Mouse (Mus musculus): ENCODE measurements at regions not wholly inside any gene's neighbourhood (a gene's known extent, or its start where the extent isn't known, plus 50 kb on each side); places are given as distances from the start of the nearest gene placed in this dataset.
A peak's percentile ranks its signal among the peaks of the same experiment; 100 is the strongest.

- Histone ChIP-seq H3K4me3 (replicated peaks; ENCODE audit: low read length) (no peak overlapping the region), H3K27ac (ENCODE audit: low read length) (no peak overlapping the region), H3K9ac (replicated peaks; ENCODE audit: low read depth, low read length) (no peak overlapping the region), H3K27me3 (replicated peaks; ENCODE audit: control insufficient read depth, insufficient read depth, low read length) (no peaks in the 10 kb centered on the region), H3K9me3 (ENCODE audit: control insufficient read depth, low read length) (no peaks in the 10 kb centered on the region), H3K4me2 (ENCODE audit: low read length) (no peak overlapping the region), H3K36me3 (ENCODE audit: control insufficient read depth, insufficient read depth) (no peaks in the 10 kb centered on the region), H3K4me1 (replicated peaks; ENCODE audit: control insufficient read depth, insufficient read depth, low read length) (peaks cover 4% of the 10 kb centered on the region; the same call in 1 of the 2 replicates)
- ATAC-seq, result no peak
These were observed 370.3 kb upstream of the BC052040 start for GRCm38 (mm10) chr2:115211191-115211590.

DNA sequence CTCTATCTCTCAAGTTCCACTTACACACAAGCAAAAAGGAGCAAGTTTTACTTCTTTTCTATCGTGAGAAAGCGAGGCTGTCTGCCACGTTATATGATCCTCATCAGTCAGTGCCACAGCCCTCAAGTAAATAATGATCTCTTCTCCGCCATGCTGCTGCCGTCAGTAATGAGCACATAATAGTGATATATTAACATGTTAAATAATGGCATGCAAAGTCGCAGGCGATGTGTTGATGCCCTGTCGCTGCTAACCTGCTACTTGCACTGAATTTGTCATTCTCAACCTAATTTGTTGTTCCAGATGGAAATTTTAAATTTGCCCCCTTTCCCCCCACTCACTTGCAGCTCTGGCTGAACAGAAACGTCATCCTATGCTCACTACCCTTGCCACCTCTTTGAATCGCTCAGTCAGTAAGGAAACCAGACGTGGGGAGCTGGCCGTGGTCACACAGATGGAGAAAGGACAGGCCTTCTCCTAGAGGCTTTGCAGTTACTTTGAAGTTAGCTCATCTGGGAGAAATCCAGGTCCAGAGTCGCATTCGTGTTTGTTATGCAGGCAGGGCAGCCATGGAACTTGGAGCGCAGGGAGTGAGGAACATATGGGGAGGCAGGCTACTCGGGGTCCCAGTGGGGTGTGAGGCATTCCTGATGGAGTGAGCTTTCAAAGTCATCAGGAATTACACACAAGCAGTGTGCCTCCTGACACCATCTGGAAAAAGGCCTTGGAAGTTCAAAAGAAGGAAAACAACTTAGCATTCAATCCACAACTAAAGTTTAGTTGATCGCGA, 368.1 kb upstream of the BC052040 start:
- Histone ChIP-seq H3K4me3 (replicated peaks; ENCODE audit: low read length) (no peak overlapping the region), H3K36me3 (ENCODE audit: control insufficient read depth, insufficient read depth) (no peaks in the 10 kb centered on the region), H3K4me2 (ENCODE audit: low read length) (no peak overlapping the region), H3K9me3 (ENCODE audit: control insufficient read depth, low read length) (no peaks in the 10 kb centered on the region), H3K27me3 (replicated peaks; ENCODE audit: control insufficient read depth, insufficient read depth, low read length) (no peaks in the 10 kb centered on the region), H3K9ac (replicated peaks; ENCODE audit: low read depth, low read length) (no peak overlapping the region), H3K4me1 (replicated peaks; ENCODE audit: control insufficient read depth, insufficient read depth, low read length) (peaks cover 4% of the 10 kb centered on the region; the same call in 1 of the 2 replicates), H3K27ac (ENCODE audit: low read length) (no peak overlapping the region)
- ATAC-seq, result peak; percentile 70
- WGBS, result 41% methylated on average over 18 of the region's 18 CpGs

- no peak overlapping the region for H3K9ac ChIP-seq (replicated peaks; ENCODE audit: low read depth, low read length)
- 77% methylated on average over 6 of the region's 6 CpGs for WGBS
- no peak for ATAC-seq
These were observed 367.2 kb upstream of the BC052040 start for GRCm38 (mm10) chr2:115214292-115214691.

DNA sequence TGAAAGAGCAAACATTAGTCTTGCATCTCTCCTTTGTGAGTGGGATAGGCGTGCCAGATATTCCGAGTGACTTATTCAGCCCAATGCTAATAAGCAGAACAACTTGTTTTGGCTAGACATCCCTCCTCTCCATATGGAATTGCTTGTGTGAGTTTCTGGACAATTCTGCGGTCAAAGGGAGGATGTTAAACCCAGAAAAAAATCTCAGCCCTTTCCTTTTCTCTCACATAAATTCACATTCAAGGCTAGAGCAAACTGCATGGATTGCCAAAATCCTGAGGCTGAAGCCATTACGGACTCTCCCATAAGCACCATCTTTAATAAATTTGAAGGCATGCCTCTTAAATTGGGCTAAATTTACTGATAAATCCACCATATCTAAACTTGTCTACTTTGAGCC, 351.5 kb upstream of the BC052040 start:
- no peaks in the 10 kb centered on the region for H3K27me3 ChIP-seq (replicated peaks; ENCODE audit: control insufficient read depth, insufficient read depth, low read length)
- no peak overlapping the region for H3K27ac ChIP-seq (ENCODE audit: low read length)
- no peaks in the 10 kb centered on the region for H3K36me3 ChIP-seq (ENCODE audit: control insufficient read depth, insufficient read depth)
- H3K4me3 ChIP-seq (replicated peaks; ENCODE audit: low read length), result no peak overlapping the region
- H3K4me1 ChIP-seq (replicated peaks; ENCODE audit: control insufficient read depth, insufficient read depth, low read length), result no peaks in the 10 kb centered on the region
- H3K4me2 ChIP-seq (ENCODE audit: low read length), result no peak overlapping the region
- H3K9me3 ChIP-seq (ENCODE audit: control insufficient read depth, low read length), result peaks cover 2% of the 10 kb centered on the region; the same call in 1 of the 2 replicates
- no peak for ATAC-seq
- no peak overlapping the region for H3K9ac ChIP-seq (replicated peaks; ENCODE audit: low read depth, low read length)
- 72% methylated on average over 4 of the region's 4 CpGs for WGBS

More at GRCm38 (mm10) chr2:115214292-115214691, 367.2 kb upstream of the BC052040 start:
- no peak overlapping the region for H3K27ac ChIP-seq (ENCODE audit: low read length)
- H3K4me1 ChIP-seq (replicated peaks; ENCODE audit: control insufficient read depth, insufficient read depth, low read length), result peaks cover 4% of the 10 kb centered on the region; the same call in 1 of the 2 replicates
- no peaks in the 10 kb centered on the region for H3K36me3 ChIP-seq (ENCODE audit: control insufficient read depth, insufficient read depth)
- H3K9me3 ChIP-seq (ENCODE audit: control insufficient read depth, low read length), result no peaks in the 10 kb centered on the region
- no peaks in the 10 kb centered on the region for H3K27me3 ChIP-seq (replicated peaks; ENCODE audit: control insufficient read depth, insufficient read depth, low read length)
- H3K4me3 ChIP-seq (replicated peaks; ENCODE audit: low read length), result no peak overlapping the region
- no peak overlapping the region for H3K4me2 ChIP-seq (ENCODE audit: low read length)

GRCm38 (mm10) chr2:115247673-115248072, 333.8 kb upstream of the BC052040 start:
- H3K36me3 ChIP-seq (ENCODE audit: control insufficient read depth, insufficient read depth), result no peaks in the 10 kb centered on the region
- H3K27ac ChIP-seq (ENCODE audit: low read length), result no peak overlapping the region

GRCm38 (mm10) chr2:115250019-115250807, 331.3 kb upstream of the BC052040 start:
- no peak overlapping the region for H3K4me2 ChIP-seq (ENCODE audit: low read length)
- no peaks in the 10 kb centered on the region for H3K36me3 ChIP-seq (ENCODE audit: control insufficient read depth, insufficient read depth)
- peak overlapping the region; percentile 16; the same call in 1 of the 2 replicates for H3K27ac ChIP-seq (ENCODE audit: low read length)
- H3K4me1 ChIP-seq (replicated peaks; ENCODE audit: control insufficient read depth, insufficient read depth, low read length), result peaks cover 9% of the 10 kb centered on the region
- H3K9ac ChIP-seq (replicated peaks; ENCODE audit: low read depth, low read length), result no peak overlapping the region
- no peak overlapping the region for H3K4me3 ChIP-seq (replicated peaks; ENCODE audit: low read length)
- no peaks in the 10 kb centered on the region for H3K27me3 ChIP-seq (replicated peaks; ENCODE audit: control insufficient read depth, insufficient read depth, low read length)
- peak; percentile 80 for ATAC-seq
- H3K9me3 ChIP-seq (ENCODE audit: control insufficient read depth, low read length), result no peaks in the 10 kb centered on the region
- WGBS, result 27% methylated on average over 5 of the region's 5 CpGs

More at GRCm38 (mm10) chr2:115247673-115248072, 333.8 kb upstream of the BC052040 start:
- Histone ChIP-seq H3K9me3 (ENCODE audit: control insufficient read depth, low read length) (no peaks in the 10 kb centered on the region), H3K4me1 (replicated peaks; ENCODE audit: control insufficient read depth, insufficient read depth, low read length) (peaks cover 9% of the 10 kb centered on the region), H3K27me3 (replicated peaks; ENCODE audit: control insufficient read depth, insufficient read depth, low read length) (no peaks in the 10 kb centered on the region), H3K9ac (replicated peaks; ENCODE audit: low read depth, low read length) (no peak overlapping the region), H3K4me3 (replicated peaks; ENCODE audit: low read length) (no peak overlapping the region), H3K4me2 (ENCODE audit: low read length) (no peak overlapping the region)
- no peak for ATAC-seq
- 82% methylated on average over 4 of the region's 4 CpGs for WGBS

GRCm38 (mm10) chr2:115257391-115257790, 324.1 kb upstream of the BC052040 start:
- H3K4me2 ChIP-seq (ENCODE audit: low read length), result no peak overlapping the region
- H3K9ac ChIP-seq (replicated peaks; ENCODE audit: low read depth, low read length), result no peak overlapping the region
- no peaks in the 10 kb centered on the region for H3K4me1 ChIP-seq (replicated peaks; ENCODE audit: control insufficient read depth, insufficient read depth, low read length)
- H3K27me3 ChIP-seq (replicated peaks; ENCODE audit: control insufficient read depth, insufficient read depth, low read length), result no peaks in the 10 kb centered on the region
- 51% methylated on average over 2 of the region's 2 CpGs for WGBS
- H3K9me3 ChIP-seq (ENCODE audit: control insufficient read depth, low read length), result no peaks in the 10 kb centered on the region
- H3K36me3 ChIP-seq (ENCODE audit: control insufficient read depth, insufficient read depth), result no peaks in the 10 kb centered on the region
- ATAC-seq, result no peak
- no peak overlapping the region for H3K4me3 ChIP-seq (replicated peaks; ENCODE audit: low read length)
- H3K27ac ChIP-seq (ENCODE audit: low read length), result no peak overlapping the region

DNA sequence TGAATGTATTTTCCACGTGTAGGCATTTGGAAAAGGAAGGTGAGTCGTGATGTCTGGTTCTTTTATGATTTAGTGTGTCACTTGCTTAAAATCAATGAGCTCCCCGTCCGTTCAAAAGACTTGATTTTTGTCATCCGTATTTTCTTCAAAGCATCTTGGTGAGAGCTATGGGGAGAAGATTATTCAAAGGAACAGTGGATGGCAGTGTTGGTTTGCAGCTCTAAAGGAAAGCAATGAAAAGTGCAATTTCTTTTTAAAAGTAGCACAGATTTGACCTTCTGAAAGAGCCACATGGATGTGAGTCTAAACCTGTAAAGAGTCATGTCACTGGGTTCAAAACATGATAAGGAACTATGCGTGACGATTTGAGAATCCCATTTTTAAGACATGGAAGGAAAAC, 313.3 kb upstream of the BC052040 start:
- no peak for ATAC-seq
- Histone ChIP-seq H3K9ac (replicated peaks; ENCODE audit: low read depth, low read length) (no peak overlapping the region), H3K4me2 (ENCODE audit: low read length) (no peak overlapping the region), H3K27ac (ENCODE audit: low read length) (no peak overlapping the region), H3K27me3 (replicated peaks; ENCODE audit: control insufficient read depth, insufficient read depth, low read length) (no peaks in the 10 kb centered on the region), H3K9me3 (ENCODE audit: control insufficient read depth, low read length) (no peaks in the 10 kb centered on the region), H3K4me1 (replicated peaks; ENCODE audit: control insufficient read depth, insufficient read depth, low read length) (no peaks in the 10 kb centered on the region), H3K4me3 (replicated peaks; ENCODE audit: low read length) (no peak overlapping the region), H3K36me3 (ENCODE audit: control insufficient read depth, insufficient read depth) (no peaks in the 10 kb centered on the region)
- 80% methylated on average over 7 of the region's 7 CpGs for WGBS

- ATAC-seq, result peak; percentile 61
- peaks cover 10% of the 10 kb centered on the region for H3K4me1 ChIP-seq (replicated peaks; ENCODE audit: control insufficient read depth, insufficient read depth, low read length)
- no peaks in the 10 kb centered on the region for H3K36me3 ChIP-seq (ENCODE audit: control insufficient read depth, insufficient read depth)
- WGBS, result 48% methylated on average over 4 of the region's 4 CpGs
- no peak overlapping the region for H3K4me2 ChIP-seq (ENCODE audit: low read length)
- no peaks in the 10 kb centered on the region for H3K9me3 ChIP-seq (ENCODE audit: control insufficient read depth, low read length)
- no peak overlapping the region for H3K27ac ChIP-seq (ENCODE audit: low read length)
- H3K27me3 ChIP-seq (replicated peaks; ENCODE audit: control insufficient read depth, insufficient read depth, low read length), result no peaks in the 10 kb centered on the region
- no peak overlapping the region for H3K9ac ChIP-seq (replicated peaks; ENCODE audit: low read depth, low read length)
- no peak overlapping the region for H3K4me3 ChIP-seq (replicated peaks; ENCODE audit: low read length)
These were observed 304.1 kb upstream of the BC052040 start for GRCm38 (mm10) chr2:115277421-115277820.
